Mouse (Mus musculus) CH12.LX (cell line): ENCODE measurements around the gene Babam2. TPM values are rescaled to one million over a fixed set of nuclear protein-coding genes. Genes with fewer than 3 reads are reported as not detected.

Experiments
- DNase-seq: peaks from one replicate; pipeline ENCODE4 v3.0.0-alpha.2; 2013; ENCODE audit errors: extremely low read depth
- H3K27ac ChIP-seq: 2 replicates; pipeline ENCODE4 v1.5.1; 2012; ENCODE audit warnings: low read depth, mild to moderate bottlenecking, control low read depth, moderate library complexity; ENCODE audit not compliant: insufficient read depth
- H3K27me3 ChIP-seq: replicated peaks from 2 replicates; pipeline ENCODE3; 2012; ENCODE audit warnings: inconsistent platforms
- H3K36me3 ChIP-seq, 2 experiments: replicated peaks in 1 of 2; 2 replicates each; pipeline versions ENCODE3 to v1.6.1; 2012; ENCODE audit warnings: inconsistent platforms in 1 of 2, low read length in 1 of 2, mild to moderate bottlenecking in 1 of 2, mixed read lengths in 1 of 2, moderate library complexity in 1 of 2; ENCODE audit not compliant: control insufficient read depth in 1 of 2, insufficient read depth in 1 of 2
- H3K4me1 ChIP-seq, 2 experiments: 2 replicates each; pipeline ENCODE4 v1.6.1; 2012; ENCODE audit warnings: inconsistent platforms in 1 of 2, moderate library complexity in 1 of 2; ENCODE audit not compliant: insufficient read depth in 2 of 2, control insufficient read depth in 1 of 2
- H3K4me2 ChIP-seq: 2 replicates; pipeline ENCODE4 v1.6.1; 2012; ENCODE audit warnings: low read depth, mild to moderate bottlenecking, control low read depth; ENCODE audit not compliant: poor library complexity, insufficient read depth, severe bottlenecking
- H3K4me3 ChIP-seq, 3 experiments: fragments of 150-350 bp in 1 of 3; sonication (generic) in 1 of 3; replicated peaks in 1 of 3; 2 replicates each; pipeline versions ENCODE3 to v1.5.1; 2011 to 2012; ENCODE audit warnings: low read depth in 2 of 3, low read length in 2 of 3, mild to moderate bottlenecking in 2 of 3, moderate library complexity in 2 of 3, control low read depth in 1 of 3, improper control_type of control experiment in 1 of 3, inconsistent platforms in 1 of 3, mixed read lengths in 1 of 3; ENCODE audit not compliant: poor library complexity in 1 of 3
- H3K79me2 ChIP-seq: replicated peaks from 2 replicates; pipeline ENCODE4 v1.6.1; 2012; ENCODE audit warnings: mild to moderate bottlenecking, moderate library complexity; ENCODE audit not compliant: control insufficient read depth, poor library complexity, insufficient read depth, severe bottlenecking; ENCODE audit errors: extremely low read depth
- H3K9ac ChIP-seq: 2 replicates; pipeline ENCODE4 v1.6.1; 2012; ENCODE audit warnings: low read depth, mild to moderate bottlenecking, control low read depth, moderate library complexity; ENCODE audit not compliant: insufficient read depth
- H3K9me3 ChIP-seq: replicated peaks from 2 replicates; pipeline ENCODE3; 2012; ENCODE audit warnings: low read length, inconsistent platforms, mixed read lengths
- CHD2 ChIP-seq: IDR thresholded peaks from 2 replicates; pipeline ENCODE4 v1.6.1; 2011; ENCODE audit warnings: low read length, improper control_type of control experiment
- ELF1 ChIP-seq: IDR thresholded peaks from 2 replicates; pipeline ENCODE4 v1.6.1; 2014; ENCODE audit warnings: low read depth, mild to moderate bottlenecking, inconsistent platforms, low read length, improper control_type of control experiment
- EP300 ChIP-seq: IDR thresholded peaks from 2 replicates; pipeline ENCODE4 v1.6.1; 2011; ENCODE audit warnings: low read length, improper control_type of control experiment
- GABPA ChIP-seq: IDR thresholded peaks from 2 replicates; pipeline ENCODE4 v1.6.1; 2012; ENCODE audit warnings: low read depth, low read length, improper control_type of control experiment, inconsistent platforms; ENCODE audit not compliant: insufficient replicate concordance
- HCFC1 ChIP-seq: IDR thresholded peaks from 2 replicates; pipeline ENCODE4 v1.6.1; 2012; ENCODE audit warnings: low read depth, mild to moderate bottlenecking, inconsistent platforms, low read length, improper control_type of control experiment
- JUN ChIP-seq: IDR thresholded peaks from 2 replicates; pipeline ENCODE4 v1.6.1; 2011; ENCODE audit warnings: low read depth, mild to moderate bottlenecking, low read length, improper control_type of control experiment, moderate library complexity; ENCODE audit not compliant: insufficient read depth
- JUND ChIP-seq: conservative IDR thresholded peaks from 2 replicates; pipeline ENCODE4 v1.6.1; 2011; ENCODE audit warnings: low read depth, low read length, improper control_type of control experiment
- KAT2A ChIP-seq: IDR thresholded peaks from 2 replicates; pipeline ENCODE4 v1.6.1; 2012; ENCODE audit warnings: low read length, improper control_type of control experiment, inconsistent platforms; ENCODE audit not compliant: insufficient replicate concordance
- MXI1 ChIP-seq: IDR thresholded peaks from 2 replicates; pipeline ENCODE4 v1.6.1; 2011; ENCODE audit warnings: mild to moderate bottlenecking, low read depth, low read length, improper control_type of control experiment
- NELFE ChIP-seq: IDR thresholded peaks from 2 replicates; pipeline ENCODE4 v1.6.1; 2011; ENCODE audit warnings: low read depth, low read length, improper control_type of control experiment
- POLR2AphosphoS2 ChIP-seq: IDR thresholded peaks from 2 replicates; pipeline ENCODE4 v1.6.1; 2011; ENCODE audit warnings: low read depth, low read length, improper control_type of control experiment
- TCF12 ChIP-seq: IDR thresholded peaks from 2 replicates; pipeline ENCODE4 v1.6.1; 2014; ENCODE audit warnings: low read depth, mild to moderate bottlenecking, inconsistent platforms, low read length, improper control_type of control experiment
- USF1 ChIP-seq: IDR thresholded peaks from 2 replicates; pipeline ENCODE4 v1.6.1; 2014; ENCODE audit warnings: low read depth, mild to moderate bottlenecking, inconsistent platforms, low read length, improper control_type of control experiment
- USF2 ChIP-seq: conservative IDR thresholded peaks from 2 replicates; pipeline ENCODE4 v1.6.1; 2011; ENCODE audit warnings: low read depth, low read length, improper control_type of control experiment
- ZKSCAN1 ChIP-seq: IDR thresholded peaks from 2 replicates; pipeline ENCODE4 v1.6.1; 2012; ENCODE audit warnings: low read depth, inconsistent platforms, low read length, improper control_type of control experiment, borderline replicate concordance
- ZMIZ1 ChIP-seq: IDR thresholded peaks from 2 replicates; pipeline ENCODE4 v1.6.1; 2012; ENCODE audit warnings: low read depth, mild to moderate bottlenecking, inconsistent platforms, low read length, improper control_type of control experiment
- ZNF384 ChIP-seq: IDR thresholded peaks from 2 replicates; pipeline ENCODE4 v1.6.1; 2012; ENCODE audit warnings: low read depth, low read length, improper control_type of control experiment, inconsistent platforms
- dilution Hi-C: fragments of 300-500 bp; cut with MboI; formaldehyde crosslinking; loops from 2 replicates; pipeline ENCODE4 v1.14.3; 2020; ENCODE audit warnings: low sequenced_read_pairs; ENCODE audit not compliant: extremely low pct_unique_long_range_greater_than_20kb, extremely low pct_ligation_motif_present
- in situ Hi-C: fragments of 300-500 bp; cut with MboI; formaldehyde crosslinking; loops from 3 replicates; pipeline ENCODE4 v1.14.3; 2019; ENCODE audit warnings: low sequenced_read_pairs, low pct_ligation_motif_present, low pct_unique_long_range_greater_than_20kb, mixed read lengths
- polyA plus RNA-seq: library from polyadenylated mRNA; unstranded; fragments of >175 nt; gene quantifications from 2 replicates; pipeline ENCODE4 v1.2.1, GENCODE M21; 2012; ENCODE audit warnings: low read depth; ENCODE audit not compliant: insufficient read length
- total RNA-seq, 2 experiments: library from RNA; depleted of rRNA; stranded (reverse); fragments of 300-350 nt in 1 of 2; fragments of >200 nt in 1 of 2; gene quantifications; 2 replicates each; pipeline ENCODE4 v1.2.3; 2012 to 2014

Gene Babam2
- total and polyA plus RNA-seq, 3 experiments: 38.2 to 78.0 (median 39.8) TPM

- no peak for TF ChIP-seq TCF12
- no peak for TF ChIP-seq GABPA
- TF ChIP-seq, all 38 proteins: peak for 0
- no peaks in the 10 kb centered on the region for H3K27me3 ChIP-seq
- peaks cover 3 to 33% of the 10 kb centered on the region in 2 experiments for H3K36me3 ChIP-seq
- no peak overlapping the region for H3K4me2 ChIP-seq
- H3K27ac ChIP-seq: no peak overlapping the region
- in situ Hi-C loops (no loop called here), dilution Hi-C loops (no loop called here)
- H3K9me3 ChIP-seq: peaks cover 6% of the 10 kb centered on the region
- DNase-seq: no peak
- no peaks in the 10 kb centered on the region for H3K79me2 ChIP-seq
- H3K4me1 ChIP-seq: peaks cover 4 to 12% of the 10 kb centered on the region in 2 experiments
- no peak overlapping the region for H3K4me3 ChIP-seq
- no peak overlapping the region for H3K9ac ChIP-seq
These were observed 46.8 kb upstream of the Babam2 start for GRCm38 (mm10) chr5:31650518-31651288.

GRCm38 (mm10) chr5:31655688-31656190 lies 41.7 kb upstream of the Babam2 start:
- Histone ChIP-seq H3K36me3 (peaks cover 0 to 24% of the 10 kb centered on the region in 2 experiments), H3K27ac (no peak overlapping the region), H3K27me3 (no peaks in the 10 kb centered on the region), H3K9me3 (peaks cover 6% of the 10 kb centered on the region), H3K9ac (no peak overlapping the region), H3K4me3 (no peak overlapping the region), H3K79me2 (no peaks in the 10 kb centered on the region), H3K4me1 (no peaks in the 10 kb centered on the region), H3K4me2 (no peak overlapping the region)
- no peak for DNase-seq
- dilution Hi-C loops (no loop called here), in situ Hi-C loops (no loop called here)
- TF ChIP-seq USF1 (no peak), KAT2A (no peak)

GRCm38 (mm10) chr5:31666176-31666575 lies 31.3 kb upstream of the Babam2 start:
- no peaks in the 10 kb centered on the region for H3K27me3 ChIP-seq
- H3K4me2 ChIP-seq: no peak overlapping the region
- DNase-seq: no peak
- TF ChIP-seq HCFC1 (no peak), ZMIZ1 (no peak), POLR2AphosphoS2 (no peak), MXI1 (no peak), ELF1 (no peak), ZNF384 (no peak), EP300 (no peak), USF2 (no peak), JUN (no peak), ZKSCAN1 (no peak), JUND (no peak), NELFE (no peak), GABPA (no peak), CHD2 (no peak)
- TF ChIP-seq, all 38 proteins: peak for 0
- Histone ChIP-seq H3K79me2 (no peaks in the 10 kb centered on the region), H3K4me1 (peaks cover 0 to 7% of the 10 kb centered on the region in 2 experiments; a peak in 2 of 4 replicates), H3K27ac (no peak overlapping the region), H3K36me3 (peaks cover 0 to 18% of the 10 kb centered on the region in 2 experiments), H3K4me3 (no peak overlapping the region), H3K9me3 (no peaks in the 10 kb centered on the region), H3K9ac (no peak overlapping the region)
- in situ Hi-C loops: no loop called here
- dilution Hi-C loops: no loop called here
